Mouse (Mus musculus): ENCODE measurements around the gene Thap3. TPM values are rescaled to one million over a fixed set of nuclear protein-coding genes. Genes with fewer than 3 reads are reported as not detected.
"Not testable (repeated sequence)": the region's sequence is repeated elsewhere in the genome, so short reads cannot be mapped to it uniquely, and the experiment has no call there.

Thap3 gene
- 45.5 and 46.7 TPM in 2 replicates for polyA plus RNA-seq (2016; fragmentation: Nextera tagmentation; extraction: Ambion mirVana)

- WGBS = 1% methylated on average over 54 of the region's 54 CpGs
- no peaks in the 10 kb centered on the region for H3K9me3 ChIP-seq
- H3K36me3 ChIP-seq = peaks cover 68% of the 10 kb centered on the region
- peak within 1 kb of the TSS; percentile 89 for H3K4me3 ChIP-seq (replicated peaks)
- ATAC-seq (ENCODE audit: insufficient number of reproducible peaks, insufficient read depth, low FRiP score, low TSS enrichment, low read depth) = peak; percentile 70
- peak within 1 kb of the TSS; percentile 94 for H3K27ac ChIP-seq
- H3K27me3 ChIP-seq = no peaks in the 10 kb centered on the region
- H3K9ac ChIP-seq (replicated peaks) = peak within 1 kb of the TSS; percentile 93
- H3K4me2 ChIP-seq = peak within 1 kb of the TSS; percentile 77
- H3K4me1 ChIP-seq (replicated peaks) = peaks cover 45% of the 10 kb centered on the region
Observed at GRCm38 (mm10) chr4:151988342-151989109, at the start of gene Thap3. Thap3 (minus strand) TSS chr4:151988997.

GRCm38 (mm10) chr4:152038225-152038984 lies 49.6 kb upstream of the Thap3 start, which contains the start of gene Tas1r1:
Tas1r1 (minus strand) TSS chr4:152038568.
- Histone ChIP-seq H3K4me2 (peak within 1 kb of the TSS; percentile 95), H3K27me3 (no peaks in the 10 kb centered on the region), H3K36me3 (peaks cover 26% of the 10 kb centered on the region), H3K9ac (replicated peaks) (peak within 1 kb of the TSS; percentile 88), H3K9me3 (no peaks in the 10 kb centered on the region), H3K27ac (peak within 1 kb of the TSS; percentile 56; the same call in 1 of the 2 replicates), H3K4me1 (replicated peaks) (peaks cover 13% of the 10 kb centered on the region), H3K4me3 (replicated peaks) (peak within 1 kb of the TSS; percentile 100)
- peak; percentile 56; the same call in 1 of the 2 replicates for ATAC-seq (ENCODE audit: insufficient number of reproducible peaks, insufficient read depth, low FRiP score, low TSS enrichment, low read depth)
- WGBS = 45% methylated on average over 10 of the region's 10 CpGs

- not testable (repeated sequence) for H3K9me3 ChIP-seq; H3K4me2 ChIP-seq; H3K27me3 ChIP-seq; H3K27ac ChIP-seq; ATAC-seq (ENCODE audit: insufficient number of reproducible peaks, insufficient read depth, low FRiP score, low TSS enrichment, low read depth); H3K36me3 ChIP-seq; H3K9ac ChIP-seq (replicated peaks); H3K4me3 ChIP-seq (replicated peaks)
- WGBS = 91% methylated on average over 6 of the region's 6 CpGs
- H3K4me1 ChIP-seq (replicated peaks) = peaks cover 13% of the 10 kb centered on the region
Observed at GRCm38 (mm10) chr4:152036464-152036863, 47.7 kb upstream of the Thap3 start.

GRCm38 (mm10) chr4:152032922-152033321 lies 44.1 kb upstream of the Thap3 start:
- 89% methylated on average over 13 of the region's 13 CpGs for WGBS
- H3K27ac ChIP-seq = no peak overlapping the region
- H3K9me3 ChIP-seq = no peaks in the 10 kb centered on the region
- H3K36me3 ChIP-seq = no peaks in the 10 kb centered on the region
- H3K27me3 ChIP-seq = peaks cover 7% of the 10 kb centered on the region; the same call in 1 of the 2 replicates
- no peak overlapping the region for H3K4me2 ChIP-seq
- peaks cover 10% of the 10 kb centered on the region for H3K4me1 ChIP-seq (replicated peaks)
- no peak overlapping the region for H3K4me3 ChIP-seq (replicated peaks)
- ATAC-seq (ENCODE audit: insufficient number of reproducible peaks, insufficient read depth, low FRiP score, low TSS enrichment, low read depth) = no peak
- H3K9ac ChIP-seq (replicated peaks) = no peak overlapping the region

- Histone ChIP-seq H3K4me2 (no peak overlapping the region), H3K4me1 (replicated peaks) (peaks cover 31% of the 10 kb centered on the region)
Observed at GRCm38 (mm10) chr4:152029997-152030396, 41.2 kb upstream of the Thap3 start.

GRCm38 (mm10) chr4:152029087-152029486 lies 40.3 kb upstream of the Thap3 start:
- H3K4me3 ChIP-seq (replicated peaks) = no peak overlapping the region
- peaks cover 7% of the 10 kb centered on the region; the same call in 1 of the 2 replicates for H3K27me3 ChIP-seq
- no peak overlapping the region for H3K9ac ChIP-seq (replicated peaks)
- no peaks in the 10 kb centered on the region for H3K9me3 ChIP-seq
- H3K4me1 ChIP-seq (replicated peaks) = peaks cover 39% of the 10 kb centered on the region
- ATAC-seq (ENCODE audit: insufficient number of reproducible peaks, insufficient read depth, low FRiP score, low TSS enrichment, low read depth) = no peak
- WGBS = 48% methylated on average over 5 of the region's 5 CpGs
- no peak overlapping the region for H3K4me2 ChIP-seq
- no peak overlapping the region for H3K27ac ChIP-seq
- H3K36me3 ChIP-seq = peaks cover 20% of the 10 kb centered on the region

More at GRCm38 (mm10) chr4:152029997-152030396, 41.2 kb upstream of the Thap3 start:
- Histone ChIP-seq H3K4me3 (replicated peaks) (no peak overlapping the region), H3K9ac (replicated peaks) (no peak overlapping the region; the same call in 1 of the 2 replicates), H3K9me3 (no peaks in the 10 kb centered on the region), H3K27me3 (peaks cover 7% of the 10 kb centered on the region; the same call in 1 of the 2 replicates), H3K27ac (no peak overlapping the region), H3K36me3 (peaks cover 10% of the 10 kb centered on the region)
- 77% methylated on average over 4 of the region's 4 CpGs for WGBS
- no peak for ATAC-seq (ENCODE audit: insufficient number of reproducible peaks, insufficient read depth, low FRiP score, low TSS enrichment, low read depth)

- ATAC-seq (ENCODE audit: insufficient number of reproducible peaks, insufficient read depth, low FRiP score, low TSS enrichment, low read depth) = no peak
- 60% methylated on average over 15 of the region's 15 CpGs for WGBS
- H3K27ac ChIP-seq = no peak overlapping the region
- H3K4me1 ChIP-seq (replicated peaks) = peaks cover 39% of the 10 kb centered on the region
- H3K9me3 ChIP-seq = no peaks in the 10 kb centered on the region
- peak overlapping the region; percentile 97 for H3K4me2 ChIP-seq
- peaks cover 26% of the 10 kb centered on the region for H3K36me3 ChIP-seq
- H3K9ac ChIP-seq (replicated peaks) = peak overlapping the region; percentile 52
- peaks cover 7% of the 10 kb centered on the region; the same call in 1 of the 2 replicates for H3K27me3 ChIP-seq
- H3K4me3 ChIP-seq (replicated peaks) = peak overlapping the region; percentile 80
Observed at GRCm38 (mm10) chr4:152028456-152028855, 39.7 kb upstream of the Thap3 start.

GRCm38 (mm10) chr4:152027524-152027923 lies 38.7 kb upstream of the Thap3 start, which contains the start of gene Zbtb48:
Zbtb48 (minus strand) TSS chr4:152027671.
- peaks cover 3% of the 10 kb centered on the region; the same call in 1 of the 2 replicates for H3K27me3 ChIP-seq
- H3K4me1 ChIP-seq (replicated peaks) = peaks cover 39% of the 10 kb centered on the region
- peak within 1 kb of the TSS; percentile 74 for H3K9ac ChIP-seq (replicated peaks)
- WGBS = 0% methylated on average over 35 of the region's 35 CpGs
- peak; percentile 92 for ATAC-seq (ENCODE audit: insufficient number of reproducible peaks, insufficient read depth, low FRiP score, low TSS enrichment, low read depth)
- H3K4me2 ChIP-seq = peak within 1 kb of the TSS; percentile 97
- H3K9me3 ChIP-seq = no peaks in the 10 kb centered on the region
- peak within 1 kb of the TSS; percentile 80 for H3K4me3 ChIP-seq (replicated peaks)
- peak within 1 kb of the TSS; percentile 71 for H3K27ac ChIP-seq
- H3K36me3 ChIP-seq = peaks cover 35% of the 10 kb centered on the region

GRCm38 (mm10) chr4:152026751-152027508 lies 38.1 kb upstream of the Thap3 start:
- no peaks in the 10 kb centered on the region for H3K27me3 ChIP-seq
- H3K4me1 ChIP-seq (replicated peaks) = peaks cover 39% of the 10 kb centered on the region
- H3K36me3 ChIP-seq = peaks cover 41% of the 10 kb centered on the region
- WGBS = 3% methylated on average over 41 of the region's 41 CpGs
- H3K4me3 ChIP-seq (replicated peaks) = peak overlapping the region; percentile 80
- peak overlapping the region; percentile 71 for H3K27ac ChIP-seq
- peak overlapping the region; percentile 97 for H3K4me2 ChIP-seq
- peak; percentile 62 for ATAC-seq (ENCODE audit: insufficient number of reproducible peaks, insufficient read depth, low FRiP score, low TSS enrichment, low read depth)
- no peaks in the 10 kb centered on the region for H3K9me3 ChIP-seq
- H3K9ac ChIP-seq (replicated peaks) = peak overlapping the region; percentile 74

- Histone ChIP-seq H3K4me1 (replicated peaks) (peaks cover 39% of the 10 kb centered on the region), H3K4me3 (replicated peaks) (no peak overlapping the region), H3K27ac (no peak overlapping the region), H3K36me3 (peaks cover 65% of the 10 kb centered on the region), H3K9me3 (no peaks in the 10 kb centered on the region), H3K4me2 (peak overlapping the region; percentile 97; the same call in 1 of the 2 replicates), H3K9ac (replicated peaks) (0 out of 2 replicates have a peak overlapping the region, but pooled peaks have one; percentile 23), H3K27me3 (no peaks in the 10 kb centered on the region)
- WGBS = 91% methylated on average over 11 of the region's 11 CpGs
- no peak for ATAC-seq (ENCODE audit: insufficient number of reproducible peaks, insufficient read depth, low FRiP score, low TSS enrichment, low read depth)
Observed at GRCm38 (mm10) chr4:152024525-152024924, 35.7 kb upstream of the Thap3 start.

Data from limb, embryonic 12.5 days (tissue).